Mouse (Mus musculus) CH12.LX (cell line): Measurements from ENCODE around the gene Bsn. TPM values are rescaled to one million over a fixed set of nuclear protein-coding genes. Genes with fewer than 3 reads are reported as not detected.

Source experiments
- DNase-seq: peaks from one replicate; pipeline ENCODE4 v3.0.0-alpha.2; 2013; ENCODE audit errors: extremely low read depth
- H3K27ac ChIP-seq: 2 replicates; pipeline ENCODE4 v1.5.1; 2012; ENCODE audit warnings: low read depth, mild to moderate bottlenecking, control low read depth, moderate library complexity; ENCODE audit not compliant: insufficient read depth
- H3K27me3 ChIP-seq: replicated peaks from 2 replicates; pipeline ENCODE3; 2012; ENCODE audit warnings: inconsistent platforms
- H3K36me3 ChIP-seq, 2 experiments: replicated peaks in 1 of 2; 2 replicates each; pipeline versions ENCODE3 to v1.6.1; 2012; ENCODE audit warnings: inconsistent platforms in 1 of 2, low read length in 1 of 2, mild to moderate bottlenecking in 1 of 2, mixed read lengths in 1 of 2, moderate library complexity in 1 of 2; ENCODE audit not compliant: control insufficient read depth in 1 of 2, insufficient read depth in 1 of 2
- H3K4me1 ChIP-seq, 2 experiments: 2 replicates each; pipeline ENCODE4 v1.6.1; 2012; ENCODE audit warnings: inconsistent platforms in 1 of 2, moderate library complexity in 1 of 2; ENCODE audit not compliant: insufficient read depth in 2 of 2, control insufficient read depth in 1 of 2
- H3K4me2 ChIP-seq: 2 replicates; pipeline ENCODE4 v1.6.1; 2012; ENCODE audit warnings: low read depth, mild to moderate bottlenecking, control low read depth; ENCODE audit not compliant: poor library complexity, insufficient read depth, severe bottlenecking
- H3K4me3 ChIP-seq, 3 experiments: fragments of 150-350 bp in 1 of 3; sonication (generic) in 1 of 3; replicated peaks in 1 of 3; 2 replicates each; pipeline versions ENCODE3 to v1.5.1; 2011 to 2012; ENCODE audit warnings: low read depth in 2 of 3, low read length in 2 of 3, mild to moderate bottlenecking in 2 of 3, moderate library complexity in 2 of 3, control low read depth in 1 of 3, improper control_type of control experiment in 1 of 3, inconsistent platforms in 1 of 3, mixed read lengths in 1 of 3; ENCODE audit not compliant: poor library complexity in 1 of 3
- H3K79me2 ChIP-seq: replicated peaks from 2 replicates; pipeline ENCODE4 v1.6.1; 2012; ENCODE audit warnings: mild to moderate bottlenecking, moderate library complexity; ENCODE audit not compliant: control insufficient read depth, poor library complexity, insufficient read depth, severe bottlenecking; ENCODE audit errors: extremely low read depth
- H3K9ac ChIP-seq: 2 replicates; pipeline ENCODE4 v1.6.1; 2012; ENCODE audit warnings: low read depth, mild to moderate bottlenecking, control low read depth, moderate library complexity; ENCODE audit not compliant: insufficient read depth
- H3K9me3 ChIP-seq: replicated peaks from 2 replicates; pipeline ENCODE3; 2012; ENCODE audit warnings: low read length, inconsistent platforms, mixed read lengths
- BHLHE40 ChIP-seq: IDR thresholded peaks from 2 replicates; pipeline ENCODE4 v1.6.1; 2011; ENCODE audit warnings: mild to moderate bottlenecking, low read depth, low read length, improper control_type of control experiment
- CHD1 ChIP-seq: IDR thresholded peaks from 2 replicates; pipeline ENCODE4 v1.6.1; 2012; ENCODE audit warnings: low read depth, low read length, improper control_type of control experiment, inconsistent platforms
- CHD2 ChIP-seq: IDR thresholded peaks from 2 replicates; pipeline ENCODE4 v1.6.1; 2011; ENCODE audit warnings: low read length, improper control_type of control experiment
- CTCF ChIP-seq, 2 experiments: IDR thresholded peaks in 1 of 2; conservative IDR thresholded peaks in 1 of 2; 2 replicates each; pipeline ENCODE4 v1.5.1; 2011 to 2012; ENCODE audit warnings: low read depth in 2 of 2, low read length in 2 of 2, improper control_type of control experiment in 1 of 2, inconsistent platforms in 1 of 2, mild to moderate bottlenecking in 1 of 2, moderate library complexity in 1 of 2
- HCFC1 ChIP-seq: IDR thresholded peaks from 2 replicates; pipeline ENCODE4 v1.6.1; 2012; ENCODE audit warnings: low read depth, mild to moderate bottlenecking, inconsistent platforms, low read length, improper control_type of control experiment
- JUND ChIP-seq: conservative IDR thresholded peaks from 2 replicates; pipeline ENCODE4 v1.6.1; 2011; ENCODE audit warnings: low read depth, low read length, improper control_type of control experiment
- KAT2A ChIP-seq: IDR thresholded peaks from 2 replicates; pipeline ENCODE4 v1.6.1; 2012; ENCODE audit warnings: low read length, improper control_type of control experiment, inconsistent platforms; ENCODE audit not compliant: insufficient replicate concordance
- MAFK ChIP-seq: IDR thresholded peaks from 2 replicates; pipeline ENCODE4 v1.6.1; 2011; ENCODE audit warnings: low read length, improper control_type of control experiment; ENCODE audit not compliant: insufficient replicate concordance
- MAX ChIP-seq: IDR thresholded peaks from 2 replicates; pipeline ENCODE4 v1.6.1; 2011; ENCODE audit warnings: low read length, improper control_type of control experiment
- MYC ChIP-seq: IDR thresholded peaks from 2 replicates; pipeline ENCODE4 v1.6.1; 2011; ENCODE audit warnings: low read depth, mild to moderate bottlenecking, improper control_type of control experiment, low read length
- NRF1 ChIP-seq: IDR thresholded peaks from 2 replicates; pipeline ENCODE4 v1.6.1; 2014; ENCODE audit warnings: low read depth, mild to moderate bottlenecking, inconsistent platforms, low read length, improper control_type of control experiment, moderate library complexity
- PAX5 ChIP-seq: IDR thresholded peaks from 2 replicates; pipeline ENCODE4 v1.6.1; 2012; ENCODE audit warnings: low read length, inconsistent platforms, mixed read lengths
- POLR2AphosphoS2 ChIP-seq: IDR thresholded peaks from 2 replicates; pipeline ENCODE4 v1.6.1; 2011; ENCODE audit warnings: low read depth, low read length, improper control_type of control experiment
- RAD21 ChIP-seq: IDR thresholded peaks from 2 replicates; pipeline ENCODE4 v1.6.1; 2011; ENCODE audit warnings: low read depth, mild to moderate bottlenecking, low read length, improper control_type of control experiment, moderate library complexity
- RCOR1 ChIP-seq: conservative IDR thresholded peaks from 2 replicates; pipeline ENCODE4 v1.6.1; 2012; ENCODE audit warnings: low read depth, mild to moderate bottlenecking, inconsistent platforms, low read length, improper control_type of control experiment
- SIN3A ChIP-seq: IDR thresholded peaks from 2 replicates; pipeline ENCODE4 v1.6.1; 2012; ENCODE audit warnings: low read length, improper control_type of control experiment, inconsistent platforms
- SMC3 ChIP-seq: IDR thresholded peaks from 2 replicates; pipeline ENCODE4 v1.6.1; 2011; ENCODE audit warnings: low read depth, low read length, improper control_type of control experiment
- TCF12 ChIP-seq: IDR thresholded peaks from 2 replicates; pipeline ENCODE4 v1.6.1; 2014; ENCODE audit warnings: low read depth, mild to moderate bottlenecking, inconsistent platforms, low read length, improper control_type of control experiment
- ZC3H11A ChIP-seq: IDR thresholded peaks from 2 replicates; pipeline ENCODE4 v1.6.1; 2012; ENCODE audit warnings: low read depth, mild to moderate bottlenecking, inconsistent platforms, low read length, improper control_type of control experiment
- ZMIZ1 ChIP-seq: IDR thresholded peaks from 2 replicates; pipeline ENCODE4 v1.6.1; 2012; ENCODE audit warnings: low read depth, mild to moderate bottlenecking, inconsistent platforms, low read length, improper control_type of control experiment
- dilution Hi-C: fragments of 300-500 bp; cut with MboI; formaldehyde crosslinking; loops from 2 replicates; pipeline ENCODE4 v1.14.3; 2020; ENCODE audit warnings: low sequenced_read_pairs; ENCODE audit not compliant: extremely low pct_unique_long_range_greater_than_20kb, extremely low pct_ligation_motif_present
- in situ Hi-C: fragments of 300-500 bp; cut with MboI; formaldehyde crosslinking; loops from 3 replicates; pipeline ENCODE4 v1.14.3; 2019; ENCODE audit warnings: low sequenced_read_pairs, low pct_ligation_motif_present, low pct_unique_long_range_greater_than_20kb, mixed read lengths
- polyA plus RNA-seq: library from polyadenylated mRNA; unstranded; fragments of >175 nt; gene quantifications from 2 replicates; pipeline ENCODE4 v1.2.1, GENCODE M21; 2012; ENCODE audit warnings: low read depth; ENCODE audit not compliant: insufficient read length
- total RNA-seq, 2 experiments: library from RNA; depleted of rRNA; stranded (reverse); fragments of 300-350 nt in 1 of 2; fragments of >200 nt in 1 of 2; gene quantifications; 2 replicates each; pipeline ENCODE4 v1.2.3; 2012 to 2014

Gene Bsn
- total and polyA plus RNA-seq, 3 experiments, result 3.6 to 7.8 (median 4.4) TPM

DNA sequence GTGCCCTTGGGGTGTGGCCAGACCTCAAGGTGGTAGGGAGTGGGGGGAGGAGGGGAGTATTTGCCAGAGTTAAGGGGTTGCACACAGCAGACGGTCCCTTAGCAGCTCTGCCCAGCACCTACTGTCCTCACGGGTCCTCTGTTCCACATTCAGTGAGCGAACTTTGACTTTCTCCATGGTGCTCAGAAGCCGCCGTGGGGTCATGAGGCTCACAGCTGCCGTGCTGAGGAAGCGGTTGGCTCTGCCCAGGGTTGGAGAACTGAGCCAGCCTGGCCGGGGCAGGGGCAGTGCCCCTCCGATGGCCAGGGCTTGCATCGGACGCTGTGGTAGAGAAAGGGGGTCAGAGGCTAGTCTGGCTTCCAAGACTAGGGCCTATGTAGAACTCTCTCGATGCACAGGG lies 126.8 kb downstream of the Bsn start:
- Histone ChIP-seq H3K9ac (no peak overlapping the region), H3K36me3 (peaks cover 89 to 99% of the 10 kb centered on the region in 2 experiments)
- in situ Hi-C loops, result no loop called here

GRCm38 (mm10) chr9:108062142-108062541 lies 128.0 kb downstream of the Bsn start:
- H3K9me3 ChIP-seq, result no peaks in the 10 kb centered on the region
- no peak overlapping the region for H3K9ac ChIP-seq
- H3K27ac ChIP-seq, result no peak overlapping the region
- TF ChIP-seq ZC3H11A (no peak), CTCF (conservative IDR thresholded peaks at IDR 0.05 in 1 of 2, IDR thresholded peaks at IDR 0.05 in 1 of 2; ENCODE audit: low read depth in 2 of 2, low read length in 2 of 2) (no peak), MAX (no peak), HCFC1 (no peak), KAT2A (no peak)
- H3K4me1 ChIP-seq, result no peaks in the 10 kb centered on the region
- H3K4me3 ChIP-seq, result no peak overlapping the region
- no peaks in the 10 kb centered on the region for H3K27me3 ChIP-seq
- no peak overlapping the region for H3K4me2 ChIP-seq
- H3K36me3 ChIP-seq, result peaks cover 91 to 99% of the 10 kb centered on the region in 2 experiments
- in situ Hi-C loops, result no loop called here
- dilution Hi-C loops, result no loop called here
- H3K79me2 ChIP-seq, result no peaks in the 10 kb centered on the region
- DNase-seq, result no peak

More for the DNA sequence above, 126.8 kb downstream of the Bsn start:
- Histone ChIP-seq H3K9me3 (no peaks in the 10 kb centered on the region), H3K27me3 (no peaks in the 10 kb centered on the region), H3K27ac (no peak overlapping the region), H3K4me3 (no peak overlapping the region), H3K4me2 (no peak overlapping the region), H3K4me1 (no peaks in the 10 kb centered on the region)
- dilution Hi-C loops, result no loop called here
- DNase-seq, result no peak
- no peak for TF ChIP-seq TCF12
- TF ChIP-seq RAD21, result no peak
- TF ChIP-seq RCOR1, result no peak
- TF ChIP-seq CHD1, result no peak
- TF ChIP-seq PAX5, result no peak
- TF ChIP-seq MAFK, result no peak
- TF ChIP-seq, all 38 proteins: peak for 0
- H3K79me2 ChIP-seq, result no peaks in the 10 kb centered on the region

- Histone ChIP-seq H3K36me3 (peaks cover 94 to 100% of the 10 kb centered on the region in 2 experiments), H3K4me1 (peaks cover 0 to 1% of the 10 kb centered on the region in 2 experiments; a peak in 1 of 4 replicates), H3K79me2 (no peaks in the 10 kb centered on the region), H3K27ac (no peak overlapping the region), H3K27me3 (no peaks in the 10 kb centered on the region), H3K9ac (no peak overlapping the region), H3K4me3 (no peak overlapping the region), H3K4me2 (no peak overlapping the region), H3K9me3 (no peaks in the 10 kb centered on the region)
- no peak for TF ChIP-seq BHLHE40
- TF ChIP-seq CHD2, result no peak
- no peak for TF ChIP-seq RCOR1
- TF ChIP-seq MYC, result no peak
- TF ChIP-seq MAX, result no peak
- no peak for TF ChIP-seq ZMIZ1
- no peak for TF ChIP-seq POLR2AphosphoS2
- TF ChIP-seq KAT2A, result no peak
- TF ChIP-seq ZC3H11A, result no peak
- TF ChIP-seq NRF1, result no peak
- TF ChIP-seq JUND, result no peak
- no peak for TF ChIP-seq SIN3A
- no peak for TF ChIP-seq SMC3
- dilution Hi-C loops (no loop called here), in situ Hi-C loops (loop anchor here (5.0 kb wide), 1 partner anchor 91 kb away; no protein-coding TSS in a partner anchor)
- DNase-seq, result no peak
Measured at GRCm38 (mm10) chr9:108058291-108058690, 131.9 kb downstream of the Bsn start.
